Mouse (Mus musculus) ES-Bruce4 (cell line): ENCODE data around the gene Lrrc3b.

Source experiments
- CTCF ChIP-seq: IDR thresholded peaks from one replicate; pipeline ENCODE4 v1.8.1; 2011; ENCODE audit warnings: low read depth, low read length
- POLR2A ChIP-seq: IDR thresholded peaks from one replicate; pipeline ENCODE4 v1.8.1; 2011; ENCODE audit warnings: low read length; ENCODE audit not compliant: insufficient read depth

- TF ChIP-seq CTCF (no peak), POLR2A (no peak)
Measured at GRCm38 (mm10) chr14:15432396-15432795, 6.4 kb downstream of the Lrrc3b start.
